Mouse (Mus musculus) c-Kit-positive CD71-positive TER-119-negative erythroid progenitor cells, embryonic 14.5 days (primary cell): ENCODE results near the gene Kcnc1.

ENCODE experiments used
- DNase-seq: peaks from one replicate; pipeline ENCODE4 v3.0.0-alpha.2; 2013; ENCODE audit warnings: low read depth

Gene Kcnc1

DNA sequence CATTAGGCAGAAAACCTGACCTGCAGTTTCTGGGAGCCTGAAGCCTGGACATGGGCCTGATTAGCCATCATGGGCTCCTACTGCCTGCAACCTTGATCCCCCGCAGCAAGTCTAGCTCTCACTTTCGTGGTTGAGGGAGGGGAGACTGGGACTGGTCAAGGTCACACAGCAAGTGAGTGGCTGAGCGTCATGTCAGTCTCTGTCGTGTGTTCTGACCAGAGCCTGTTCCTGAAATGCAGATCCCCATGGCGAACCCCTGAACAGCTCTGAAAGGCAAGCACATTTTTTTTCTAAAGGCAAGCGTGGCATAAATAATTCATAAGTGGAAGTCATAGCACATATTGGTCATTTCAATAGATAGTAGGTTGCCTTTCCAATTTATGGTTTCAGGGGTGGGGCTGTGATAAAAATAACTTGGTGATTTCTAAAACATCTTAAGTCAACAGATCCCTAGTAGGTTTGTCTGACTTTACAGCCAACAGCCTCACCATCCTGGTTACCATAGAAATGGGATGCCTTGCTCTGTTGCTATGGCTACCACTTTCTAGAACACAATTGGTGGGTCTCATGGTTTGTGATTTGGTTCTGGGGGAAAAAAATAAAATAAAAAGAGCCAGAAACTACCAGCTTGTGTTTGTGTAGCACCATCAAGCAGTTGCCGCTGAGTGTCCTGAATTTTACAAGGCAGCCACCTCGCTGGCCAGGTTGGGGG lies 25.9 kb downstream of the Kcnc1 start:
- no peak for DNase-seq

DNA sequence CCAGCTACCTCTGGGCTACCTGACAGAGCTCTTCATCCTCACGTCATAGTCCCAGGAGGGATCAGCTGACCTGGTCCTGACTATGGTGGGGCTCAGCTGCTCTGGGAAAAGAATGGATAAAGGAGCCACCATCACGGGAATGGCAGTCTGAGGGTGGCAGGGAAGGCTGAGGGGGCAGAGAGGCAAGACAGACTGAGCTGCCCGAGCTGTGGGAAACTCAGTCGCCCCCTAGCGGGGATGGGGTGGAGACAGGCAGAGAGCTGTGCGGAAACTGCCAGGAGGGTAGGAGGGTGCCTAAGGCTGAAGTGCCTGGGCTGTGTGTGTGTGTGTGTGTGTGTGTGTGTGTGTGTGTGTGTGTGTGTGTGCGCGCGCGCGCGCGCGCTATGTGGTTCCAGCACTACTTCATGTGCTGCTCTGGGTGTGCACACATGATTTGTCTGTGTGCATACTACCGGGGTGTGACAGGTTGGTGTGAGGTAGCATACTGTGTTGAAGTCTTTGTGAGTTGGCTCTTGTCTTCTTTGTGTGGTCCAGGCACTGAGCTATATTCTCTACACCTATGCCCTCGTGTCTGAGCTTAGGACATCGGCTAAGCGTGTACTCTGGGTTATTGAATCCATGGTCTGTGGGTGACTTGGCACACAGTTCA lies 26.6 kb downstream of the Kcnc1 start:
- peak; percentile 4 for DNase-seq

DNA sequence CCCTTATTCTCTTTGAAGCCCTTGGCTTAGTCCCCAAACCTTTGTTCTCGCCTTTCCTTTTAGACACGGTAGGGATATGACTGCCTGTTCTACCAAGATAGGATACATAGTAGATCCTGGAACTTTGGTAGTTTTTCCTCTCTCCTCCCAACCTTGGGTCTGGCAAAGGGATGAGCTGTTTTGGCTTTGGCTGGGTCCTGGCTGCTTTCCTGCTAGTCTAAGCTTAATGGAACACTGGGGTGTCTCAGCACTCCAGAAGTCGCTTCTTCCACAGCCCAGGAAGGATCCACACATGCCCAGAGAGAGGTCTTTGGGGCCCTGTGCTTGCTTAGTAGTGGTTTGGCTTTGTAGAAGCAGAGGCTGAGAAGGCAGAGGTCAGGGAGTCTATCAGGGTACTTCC lies 27.7 kb downstream of the Kcnc1 start:
- no peak for DNase-seq

DNA sequence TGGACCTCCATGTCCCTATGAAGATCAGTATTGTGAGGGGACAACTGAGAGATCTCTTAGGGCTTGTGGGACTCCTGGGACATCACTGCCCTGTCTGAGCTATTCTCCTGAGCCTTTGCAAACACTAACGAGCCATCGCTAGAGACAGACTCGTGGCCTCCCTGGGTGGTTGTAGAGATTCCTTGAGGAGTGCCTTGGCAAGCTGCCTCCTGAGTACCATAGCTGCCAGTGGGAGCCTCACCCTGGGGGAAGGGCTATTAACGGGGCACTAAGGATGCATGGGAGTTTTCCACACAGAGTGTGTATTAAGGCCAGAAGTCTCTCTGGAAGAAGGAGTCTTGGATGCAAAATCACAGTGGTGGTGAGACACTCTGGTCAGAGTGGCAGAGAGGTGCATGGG lies 28.7 kb downstream of the Kcnc1 start:
- no peak for DNase-seq

DNA sequence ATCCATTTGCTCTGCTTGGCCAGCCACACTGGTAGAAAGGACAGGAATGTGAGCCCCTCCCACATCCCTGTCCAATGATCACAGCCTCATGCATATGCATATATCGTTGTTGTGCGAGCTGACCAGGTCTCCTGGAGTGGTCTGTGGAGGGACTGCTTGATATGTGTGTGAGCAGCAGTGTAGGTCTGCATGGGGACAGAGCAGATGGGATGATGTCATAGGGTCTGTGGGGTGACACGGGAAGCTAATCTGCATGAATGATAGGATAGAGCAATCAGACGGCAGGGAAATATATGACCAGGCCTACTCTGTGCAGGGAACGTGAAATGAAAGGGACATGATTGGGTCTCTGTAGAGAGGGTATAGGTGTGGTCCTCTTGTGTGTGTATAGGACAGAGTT lies 37.6 kb downstream of the Kcnc1 start:
- no peak for DNase-seq

DNA sequence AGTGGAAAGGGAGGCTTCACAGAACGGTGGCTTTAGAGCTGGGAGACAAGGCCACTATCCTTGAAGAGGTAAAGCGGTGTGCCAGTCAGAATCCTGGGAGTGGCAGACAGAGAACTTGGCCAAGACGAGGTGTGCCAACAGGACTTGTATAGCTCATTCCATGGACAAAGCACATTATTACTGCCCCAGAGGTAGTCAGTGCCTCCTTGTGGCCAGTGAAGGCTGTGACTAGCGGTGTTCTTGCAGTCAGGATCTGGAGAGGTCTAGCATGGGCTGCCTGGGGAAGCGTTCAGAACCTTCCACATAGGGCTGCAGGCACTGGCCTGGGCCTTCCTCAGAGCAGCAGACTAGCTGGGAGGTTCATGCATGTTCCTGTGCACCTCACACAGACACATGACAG lies 39.5 kb downstream of the Kcnc1 start:
- no peak for DNase-seq

DNA sequence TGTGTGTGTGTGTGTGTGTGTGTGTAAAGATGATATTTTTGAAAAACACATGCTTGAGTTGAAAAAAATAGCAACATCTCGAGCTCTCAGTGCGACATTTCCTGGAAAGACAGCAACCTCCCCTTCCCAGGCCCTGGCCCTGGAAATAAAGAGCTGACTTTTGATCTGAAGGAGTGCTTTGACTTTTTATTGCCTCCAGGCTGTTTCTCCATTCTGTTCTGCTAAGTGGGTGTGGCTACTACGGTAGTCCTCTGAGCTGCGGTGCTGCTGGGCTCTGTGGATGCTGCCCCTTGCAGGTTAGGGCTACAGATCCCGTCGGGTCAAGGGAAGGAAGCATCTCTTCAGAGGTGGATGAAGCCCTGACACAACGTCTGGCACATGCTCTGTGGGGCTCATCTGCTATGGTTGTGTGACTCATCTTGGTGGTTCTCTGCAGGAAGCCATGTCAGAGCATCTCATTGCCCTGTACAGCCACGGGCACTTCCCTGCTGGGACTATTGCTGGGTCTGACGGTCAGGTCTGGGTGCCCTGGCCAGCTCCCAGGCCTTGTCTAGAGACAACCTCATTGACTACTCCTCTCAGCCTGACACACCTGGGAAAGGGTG lies 42.3 kb downstream of the Kcnc1 start:
- DNase-seq, result no peak

DNA sequence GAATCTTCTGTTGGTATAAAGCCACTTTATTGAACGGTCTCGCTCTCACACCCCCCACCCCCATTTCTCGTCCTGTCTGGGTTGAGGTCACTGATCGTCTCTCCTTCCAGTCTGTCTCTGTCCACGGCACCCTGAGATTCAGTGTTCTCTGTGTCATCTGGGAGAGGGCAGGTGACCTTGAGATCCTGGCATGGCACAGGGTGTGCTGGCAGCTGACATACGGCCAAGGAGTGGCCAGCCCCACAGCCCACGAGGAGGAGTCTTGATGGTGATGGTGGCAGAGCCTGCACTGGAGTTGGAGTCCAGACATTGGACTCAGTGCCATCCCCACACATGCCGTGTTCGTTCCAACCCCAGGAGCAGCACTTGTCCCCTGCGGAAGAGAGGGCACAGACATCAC lies 46.9 kb downstream of the Kcnc1 start:
- no peak for DNase-seq

DNA sequence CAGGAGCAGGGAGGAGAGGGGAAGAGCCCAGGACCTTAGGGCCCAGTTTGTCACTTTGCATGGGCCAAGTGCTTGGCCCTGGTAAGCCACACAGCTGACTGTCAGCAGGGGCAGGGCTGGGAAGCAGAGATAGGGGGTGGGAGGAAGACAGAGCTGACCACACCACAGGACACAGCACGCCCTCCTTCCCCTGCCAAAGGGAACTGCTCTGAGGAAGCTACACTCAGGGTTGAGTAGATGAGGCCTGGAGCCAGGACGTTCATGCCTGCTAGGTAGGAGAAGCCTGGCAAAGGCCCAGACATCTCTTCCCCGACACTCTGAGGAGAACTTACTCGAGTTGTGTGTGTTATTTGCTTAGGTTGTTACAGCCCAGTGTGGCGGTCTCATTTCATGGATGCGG lies 49.6 kb downstream of the Kcnc1 start:
- DNase-seq, result no peak

DNA sequence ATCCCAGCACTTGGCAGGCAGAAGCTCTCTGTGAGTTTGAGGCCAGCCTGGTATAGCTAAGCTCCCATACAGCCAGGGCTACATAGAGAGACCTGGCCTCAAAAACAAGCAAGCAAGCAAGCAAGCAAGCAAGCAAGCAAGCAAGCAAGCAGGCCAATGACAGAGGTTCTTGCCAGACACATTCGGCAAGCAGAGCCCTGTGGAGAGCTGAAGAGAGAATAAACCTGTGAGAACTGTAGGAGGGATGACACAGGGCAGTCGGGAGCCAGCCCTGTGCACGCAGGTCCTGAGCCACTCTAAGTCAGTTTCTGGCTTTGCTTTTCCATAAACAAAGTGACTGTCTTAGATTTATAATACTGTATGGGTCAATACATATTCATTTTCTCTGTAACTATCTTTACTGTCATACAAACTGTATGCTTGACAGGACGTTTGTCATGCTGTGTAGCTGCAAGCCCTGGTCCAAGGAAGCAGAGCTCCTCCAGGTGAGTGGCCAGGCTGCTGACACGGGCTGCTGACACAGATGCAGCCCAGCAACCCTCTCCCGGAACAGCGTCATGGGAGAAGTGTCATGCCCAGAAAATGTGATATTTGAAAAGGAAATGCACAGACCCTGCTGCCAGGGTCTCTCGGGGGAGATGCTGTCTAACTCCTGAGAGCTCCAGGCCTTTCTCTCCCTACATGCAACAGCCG lies 51.3 kb downstream of the Kcnc1 start:
- DNase-seq, result no peak

DNA sequence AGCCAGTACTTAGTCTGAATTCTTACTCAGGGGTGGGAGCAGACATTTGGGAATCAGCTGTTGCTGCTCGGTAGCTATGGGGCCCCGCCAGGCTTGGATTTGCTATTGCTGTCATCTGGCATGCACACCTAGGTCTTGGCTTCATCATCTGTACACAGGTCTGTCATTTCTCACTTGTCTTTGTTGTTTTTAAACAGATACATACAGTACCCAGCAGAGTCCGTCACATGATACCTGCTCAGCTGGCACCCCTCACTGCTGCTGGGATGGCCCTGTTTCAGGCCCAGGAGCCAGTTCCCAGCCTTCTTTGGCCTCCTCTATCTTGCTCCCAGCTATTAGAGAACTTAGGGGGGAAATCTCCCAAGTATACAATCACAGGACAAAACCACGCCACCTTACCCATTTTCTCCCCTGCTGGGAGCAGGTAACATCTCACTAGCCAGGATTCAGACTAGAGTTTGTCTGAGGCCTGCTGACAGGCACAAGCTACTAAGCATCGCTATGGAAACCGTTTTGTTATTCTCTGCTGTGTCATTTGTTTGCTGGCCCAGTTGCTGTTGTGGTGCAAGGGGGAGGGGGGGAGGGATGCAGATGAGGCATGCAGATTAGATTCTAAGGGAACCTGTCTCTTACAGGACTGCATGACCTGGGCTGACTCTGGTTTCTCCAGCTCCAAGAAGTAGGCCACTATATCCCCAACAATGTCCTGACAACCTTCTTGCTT lies 52.8 kb downstream of the Kcnc1 start:
- DNase-seq, result no peak

DNA sequence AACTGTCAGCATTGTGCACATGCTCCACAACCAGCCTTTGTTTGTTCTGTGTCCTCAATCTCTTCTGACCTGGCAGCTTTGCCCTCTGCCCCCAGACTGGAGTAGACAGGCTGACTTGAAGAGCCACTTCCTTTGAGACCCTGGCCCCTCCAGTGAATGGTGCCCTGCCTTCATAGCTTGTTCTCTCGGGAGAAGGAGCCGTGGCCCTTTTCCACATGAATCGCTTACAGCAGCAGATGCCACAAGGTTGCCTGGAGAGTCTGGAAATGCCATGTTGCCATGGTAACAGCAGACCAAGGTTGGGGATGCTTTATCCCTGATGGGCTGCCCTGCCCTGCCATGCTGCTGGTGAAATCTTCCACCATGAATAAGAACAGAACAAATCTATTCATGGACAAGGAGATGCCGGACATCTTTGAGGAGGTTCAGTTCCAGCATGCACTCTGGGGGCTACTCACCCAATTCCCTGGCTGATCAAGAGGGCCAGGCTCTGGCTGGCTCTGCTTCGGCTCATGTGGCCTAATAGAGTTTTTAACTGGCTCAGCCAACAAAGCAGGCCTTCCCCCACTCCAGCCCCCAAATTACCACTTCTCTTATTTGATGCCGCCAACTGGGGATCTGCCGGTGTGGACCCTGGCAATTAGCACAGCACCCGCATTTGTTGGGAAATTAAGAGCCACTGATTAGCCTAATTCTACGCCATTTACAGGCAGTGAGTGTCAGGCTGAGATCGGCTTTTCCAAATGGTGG lies 57.8 kb downstream of the Kcnc1 start:
- no peak for DNase-seq

DNA sequence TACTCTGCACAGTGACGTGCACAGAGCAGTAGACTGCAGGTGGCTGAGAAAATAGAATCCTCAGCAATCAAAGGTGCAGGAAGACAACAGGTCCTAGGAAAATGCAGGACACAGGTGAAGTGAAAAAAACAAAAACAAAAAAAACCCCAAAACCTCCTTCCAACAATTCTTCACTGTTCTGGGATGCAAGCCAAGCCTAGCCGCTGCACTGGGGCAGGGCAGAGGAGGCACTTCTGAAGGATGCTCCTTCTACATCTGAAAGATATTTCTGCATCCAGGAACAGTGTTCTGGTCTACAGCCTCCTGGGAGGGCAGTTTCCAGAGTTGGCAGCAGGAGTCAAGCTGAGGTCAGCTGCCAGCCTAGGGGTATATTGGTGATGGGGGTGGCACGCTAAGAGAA lies 61.6 kb downstream of the Kcnc1 start:
- DNase-seq, result no peak

DNA sequence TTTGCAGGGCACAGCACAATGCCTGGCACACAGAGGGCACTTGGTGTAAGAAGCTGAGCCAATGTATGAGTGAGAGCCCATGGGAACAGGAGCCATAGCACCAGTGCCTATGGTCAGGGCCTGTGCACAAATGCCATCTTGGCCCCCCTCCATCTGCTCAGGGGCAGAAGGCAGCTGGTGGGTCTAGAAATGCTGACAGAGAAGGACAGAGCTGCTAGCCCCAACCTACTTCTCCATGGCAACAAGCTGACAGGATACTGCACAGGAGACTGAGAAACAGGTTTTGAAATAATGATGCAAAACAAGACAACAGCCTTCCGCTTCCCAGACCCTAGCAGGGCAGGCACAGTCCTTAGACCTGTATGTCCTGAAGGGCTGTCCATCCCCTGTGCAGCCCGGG lies 62.9 kb downstream of the Kcnc1 start:
- no peak for DNase-seq

DNA sequence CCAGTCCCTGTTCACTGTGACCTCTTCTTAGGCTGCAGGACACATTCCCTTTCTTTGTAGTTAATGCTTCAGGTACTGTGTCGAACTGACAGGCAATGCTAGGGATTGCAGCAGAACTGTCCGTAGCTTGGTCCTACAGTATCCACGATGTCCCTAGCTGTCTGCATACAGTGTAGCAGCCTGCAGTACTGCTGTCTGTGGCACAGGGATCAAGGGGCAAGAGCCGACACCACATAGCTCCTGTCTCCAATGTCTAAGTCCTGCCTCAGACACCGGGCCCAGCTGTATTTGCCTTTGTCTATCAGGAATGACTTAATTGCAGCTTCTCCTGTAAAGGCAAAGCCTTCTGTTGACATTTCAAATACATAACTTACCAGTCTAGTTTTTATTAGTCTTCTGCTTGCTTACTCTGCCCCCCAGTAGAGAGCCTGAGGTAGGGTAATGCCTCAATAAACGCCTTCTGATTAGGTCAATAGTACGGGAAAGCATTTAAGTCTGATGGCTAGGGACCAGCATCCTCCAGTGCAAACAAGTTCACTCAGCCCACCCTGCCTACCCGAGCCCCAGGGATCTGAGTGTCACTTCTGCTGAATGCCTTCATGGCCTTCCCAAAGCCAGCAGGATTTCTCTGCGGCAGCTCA lies 63.4 kb downstream of the Kcnc1 start:
- DNase-seq, result no peak

DNA sequence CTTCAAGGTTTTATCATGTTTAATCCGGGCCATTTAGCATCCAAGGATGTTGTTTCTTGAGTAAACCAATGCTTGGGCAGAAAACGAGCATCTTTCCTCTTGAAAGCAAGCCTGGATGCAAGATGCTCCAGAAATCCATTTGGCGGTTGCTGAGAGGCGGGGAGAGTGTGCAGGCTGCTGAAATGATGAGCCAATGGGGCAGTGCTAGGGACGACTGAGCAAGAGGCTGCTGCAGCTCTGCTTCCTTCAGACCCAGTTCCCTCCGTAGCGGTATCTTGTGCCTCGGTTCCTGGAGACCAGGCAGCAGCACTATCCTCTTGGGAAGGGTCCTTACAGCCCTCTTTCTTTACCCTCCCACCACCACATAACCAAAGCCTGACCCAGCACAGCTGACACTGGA lies 66.0 kb downstream of the Kcnc1 start:
- no peak for DNase-seq

DNA sequence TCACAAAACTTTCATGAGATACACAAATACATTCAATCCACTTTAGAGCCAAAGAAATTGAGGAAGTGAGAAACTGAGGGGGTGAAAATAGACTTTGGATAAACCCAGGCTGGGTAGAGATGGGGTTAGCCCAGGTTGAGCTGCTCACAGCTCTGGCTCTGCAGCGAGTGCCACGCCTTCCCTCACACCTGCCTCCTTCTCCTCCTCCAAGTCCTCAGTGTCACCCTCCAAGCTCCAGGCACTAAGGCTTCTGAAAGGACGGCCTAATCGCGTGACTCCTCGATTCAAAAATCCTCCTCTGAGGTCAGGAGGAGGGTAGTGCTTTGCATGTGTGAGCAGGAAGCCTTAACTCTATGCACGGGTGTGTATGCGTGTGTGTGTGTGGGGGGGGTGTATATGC lies 66.8 kb downstream of the Kcnc1 start:
- DNase-seq, result no peak

DNA sequence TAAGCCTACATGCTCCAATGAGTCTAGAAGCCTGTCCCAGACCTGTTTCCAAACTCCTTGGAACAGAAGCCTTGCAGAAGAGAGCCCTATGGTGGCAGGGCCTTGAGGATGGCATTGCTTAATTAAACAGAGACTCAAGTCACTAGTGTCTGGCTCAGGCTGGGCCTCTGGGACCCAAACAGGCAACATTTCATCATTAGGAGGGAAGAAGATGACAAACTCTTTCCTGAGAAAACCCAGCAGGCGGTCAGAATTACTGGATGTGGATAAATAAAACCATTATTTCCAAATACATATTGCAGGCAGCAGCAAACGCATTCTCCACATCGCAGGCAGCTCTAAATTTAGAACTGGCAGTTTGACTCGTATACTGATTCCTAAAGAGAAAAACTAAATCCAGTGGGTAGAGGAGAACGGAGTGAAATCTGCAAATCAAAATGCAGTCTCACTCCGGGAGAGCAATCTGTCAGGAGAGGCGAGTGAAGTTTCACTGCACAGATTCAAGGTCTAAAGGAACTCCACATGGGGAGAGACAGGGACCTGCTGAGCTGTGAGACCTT lies 70.2 kb downstream of the Kcnc1 start:
- no peak for DNase-seq

DNA sequence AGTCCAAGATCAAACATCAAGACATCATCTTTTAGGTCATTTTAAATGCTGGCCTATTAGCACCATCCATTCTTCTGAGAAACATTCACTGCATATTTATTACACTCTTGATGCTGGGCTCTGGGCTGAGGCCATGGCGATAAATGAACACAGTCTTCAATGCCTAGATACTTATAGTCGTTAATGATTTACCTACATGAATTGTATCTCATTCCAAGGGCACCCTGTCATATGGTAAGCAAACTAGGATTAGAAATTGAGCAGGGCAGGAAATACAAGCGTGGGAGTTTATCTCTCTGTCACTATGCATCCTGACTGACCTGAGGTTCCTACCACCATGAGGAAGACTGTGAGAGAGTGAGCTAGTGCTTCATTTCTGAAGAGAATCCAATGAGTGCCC lies 73.2 kb downstream of the Kcnc1 start:
- no peak for DNase-seq

DNA sequence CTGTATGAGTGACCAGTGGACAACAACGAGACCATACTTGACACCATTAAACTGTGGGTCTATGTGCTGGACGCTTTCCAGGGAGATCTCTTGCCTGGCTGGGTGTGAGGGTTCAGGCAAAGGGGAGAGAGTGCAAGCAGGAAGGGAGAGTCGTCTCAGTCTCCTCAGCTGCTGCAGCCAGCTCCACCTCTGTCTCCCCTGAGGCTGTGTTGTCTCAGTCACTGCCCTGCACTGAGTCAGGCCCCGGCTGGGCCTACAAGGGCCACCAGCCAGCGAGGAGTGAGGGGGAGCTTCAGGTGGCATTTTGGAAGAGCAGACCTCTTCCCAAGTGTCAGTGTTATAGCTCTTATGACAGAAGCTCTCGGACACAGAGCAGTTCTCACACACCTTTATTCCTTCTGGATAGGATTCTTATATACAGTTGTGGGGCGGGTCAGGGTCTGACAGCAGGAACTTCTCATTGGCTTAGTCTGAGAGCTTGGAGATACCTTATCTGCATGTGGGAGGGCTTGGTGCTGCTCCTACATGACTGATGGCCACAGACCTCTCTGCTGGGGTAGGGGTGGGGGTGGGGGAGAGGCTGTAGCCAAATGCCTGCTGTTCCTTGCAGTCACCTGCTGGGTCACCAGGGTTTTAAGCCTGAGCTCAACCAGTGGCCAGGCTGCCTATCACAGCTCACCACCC lies 74.9 kb downstream of the Kcnc1 start:
- no peak for DNase-seq
